Mouse (Mus musculus) heart, postnatal 10 days (tissue): ENCODE data around the gene Olfr52. TPM values are rescaled to one million over a fixed set of nuclear protein-coding genes. Genes with fewer than 3 reads are reported as not detected.
"Not testable (repeated sequence)": the region's sequence is repeated elsewhere in the genome, so short reads cannot be mapped to it uniquely, and the experiment has no call there.

ENCODE experiments used
- DNase-seq, 2 experiments: peaks; one replicate each; pipeline ENCODE4 v3.0.0; 2021
- intact Hi-C: fragments of 180-260 bp; cut with DNase I; formaldehyde crosslinking; loops from one replicate; pipeline ENCODE4 v1.15.1; 2025
- total RNA-seq, 2 experiments: library from RNA; stranded (reverse); gene quantifications; 2 replicates each; pipeline ENCODE4 v1.2.3; 2021

Gene Olfr52
- not detected for total RNA-seq

- intact Hi-C loops = no loop called here
Measured at GRCm38 (mm10) chr2:86185583-86185982, at the start of gene Olfr52. Olfr52 (minus strand) TSS chr2:86185683.

GRCm38 (mm10) chr2:86231301-86231700 is 45.8 kb upstream of the Olfr52 start, which contains the start of gene Olfr1047:
Olfr1047 (minus strand) TSS chr2:86231401.
- intact Hi-C loops = no loop called here
- no peak for DNase-seq

More at GRCm38 (mm10) chr2:86185583-86185982, at the start of gene Olfr52:
- DNase-seq = no peak

- DNase-seq = no peak
- intact Hi-C loops = no loop called here
Measured at GRCm38 (mm10) chr2:86219214-86219613, 33.7 kb upstream of the Olfr52 start, which contains the start of gene Olfr1046. Olfr1046 (minus strand) TSS chr2:86219314.

DNA sequence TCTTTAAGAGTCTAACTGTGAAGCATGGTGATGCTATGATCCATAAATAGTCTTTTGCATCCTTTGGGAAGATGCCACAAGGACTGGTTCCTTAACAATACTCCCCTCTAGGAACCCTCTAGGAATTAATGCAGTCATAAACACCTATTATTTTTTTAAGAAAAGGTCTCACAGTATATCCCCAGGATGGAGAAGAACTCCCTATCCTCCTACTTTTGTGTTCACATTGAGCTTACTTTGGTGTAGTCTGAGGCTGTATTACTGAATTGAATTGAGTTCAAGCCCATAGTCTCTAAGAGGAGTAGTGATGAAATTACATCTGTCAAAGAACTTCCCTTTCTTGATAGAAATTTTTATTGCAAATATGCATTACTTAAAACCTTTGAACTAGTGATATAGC is 17.4 kb upstream of the Olfr52 start, which contains the start of gene Olfr1045:
Gene Olfr1045 (minus strand): TSS at position 101 of the 400 bp plus-strand sequence.
- intact Hi-C loops = no loop called here
- no peak for DNase-seq

DNA sequence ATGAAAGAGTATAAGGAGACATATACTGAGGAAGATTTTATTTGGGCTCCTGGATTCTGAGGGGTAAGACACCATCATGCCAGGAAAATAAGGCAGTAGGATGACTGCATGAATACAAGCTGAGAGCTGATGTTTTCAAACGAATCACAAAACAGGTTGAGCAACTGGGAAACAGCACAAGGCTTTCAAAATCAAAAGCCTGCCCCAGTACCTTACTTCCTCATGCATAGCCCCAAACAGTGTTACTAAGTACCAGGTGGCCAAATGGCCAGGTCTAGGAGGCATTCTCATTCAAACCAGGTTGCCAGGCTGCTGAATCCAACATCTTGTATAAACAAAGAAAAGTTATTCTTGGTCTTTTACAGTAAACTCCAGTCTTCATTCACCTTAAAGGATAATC is 10.4 kb upstream of the Olfr52 start:
- DNase-seq = no peak
- intact Hi-C loops = no loop called here

DNA sequence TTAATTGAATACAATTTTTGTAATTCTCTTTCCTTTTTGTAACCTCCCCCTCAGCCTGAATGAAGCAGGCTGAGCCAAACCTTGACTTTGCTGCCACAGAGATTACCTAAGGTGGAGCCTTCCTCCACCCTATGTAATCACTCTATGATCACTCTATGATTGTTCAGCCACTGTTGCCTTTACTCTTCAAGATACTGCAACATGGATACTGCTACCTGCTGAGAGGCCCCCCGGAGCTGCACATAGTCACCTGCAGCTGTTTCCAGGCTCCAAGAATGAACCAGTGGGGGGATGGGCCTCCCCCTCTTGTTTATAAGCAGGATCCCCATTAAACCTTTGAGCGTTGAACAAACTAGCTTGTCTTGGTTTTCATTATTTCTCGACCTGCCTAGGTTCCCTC is 5.5 kb downstream of the Olfr52 start:
- intact Hi-C loops = no loop called here
- DNase-seq = no peak

DNA sequence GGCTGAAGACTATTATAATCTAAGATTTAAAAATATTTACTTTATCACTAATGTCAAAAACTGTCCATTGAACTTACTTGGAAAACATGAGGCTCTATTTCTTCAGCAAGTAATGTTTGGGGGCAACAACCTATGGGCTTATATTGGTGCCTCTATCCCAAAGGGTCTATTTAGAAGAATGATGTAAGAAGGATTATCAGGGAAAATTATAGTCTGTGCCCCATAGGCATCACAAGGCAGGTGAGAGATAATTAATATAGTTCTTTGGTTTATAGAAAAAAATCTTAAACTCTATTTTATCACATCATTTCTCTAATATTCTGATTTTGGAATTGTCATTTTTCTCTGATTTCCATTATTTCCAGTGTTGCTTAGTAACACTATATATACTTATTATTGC is 7.8 kb downstream of the Olfr52 start, which contains the start of gene Olfr1044:
Gene Olfr1044 (minus strand): TSS at position 101 of the 400 bp plus-strand sequence.
- no peak for DNase-seq
- intact Hi-C loops = no loop called here

DNA sequence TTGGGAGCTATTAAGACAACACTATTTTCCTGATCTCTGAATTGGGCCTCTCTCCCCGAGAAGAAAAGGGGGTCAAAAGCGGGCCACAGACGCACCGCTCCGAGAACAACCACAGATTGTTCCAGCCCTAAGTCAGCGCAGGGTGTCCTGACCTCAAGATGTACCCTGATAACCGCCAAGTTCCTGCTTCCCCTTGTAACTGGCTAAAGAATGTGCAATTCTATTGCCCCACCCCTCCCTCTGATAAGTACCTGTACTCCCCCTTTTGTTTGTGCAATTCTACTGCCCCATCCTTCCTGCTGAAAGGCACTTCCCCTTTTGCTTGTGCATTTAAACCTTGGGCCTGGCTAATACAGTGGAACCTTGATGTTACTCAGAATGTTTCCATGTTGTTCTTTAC is 10.1 kb downstream of the Olfr52 start:
- intact Hi-C loops = not testable (repeated sequence)

DNA sequence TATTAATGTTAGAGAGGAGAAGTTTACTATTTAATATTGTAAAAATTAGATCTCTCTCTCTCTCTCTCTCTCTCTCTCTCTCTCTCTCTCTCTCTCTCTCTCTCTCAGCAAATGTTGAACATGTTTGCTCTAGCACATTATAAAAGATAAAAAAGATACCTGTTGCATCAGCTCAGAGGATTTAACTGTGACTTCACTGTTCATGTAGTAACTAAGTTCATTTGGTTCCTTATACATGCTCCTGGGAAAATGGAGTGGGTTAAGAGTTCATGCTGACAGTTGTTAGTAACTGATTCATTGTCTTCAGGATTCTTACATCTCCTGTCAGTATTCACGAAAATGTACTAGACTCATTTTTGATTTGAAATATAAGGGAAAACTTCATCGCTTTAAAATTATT is 18.1 kb downstream of the Olfr52 start, which contains the start of gene Olfr1043:
Gene Olfr1043 (minus strand): TSS at position 101 of the 400 bp plus-strand sequence.
- no peak for DNase-seq
- intact Hi-C loops = no loop called here

More for the DNA sequence above, 10.1 kb downstream of the Olfr52 start:
- not testable (repeated sequence) for DNase-seq

- no peak for DNase-seq
- intact Hi-C loops = no loop called here
Measured at GRCm38 (mm10) chr2:86161738-86162137, 23.7 kb downstream of the Olfr52 start, which contains the start of gene Olfr1042. Olfr1042 (minus strand) TSS chr2:86161838.

- intact Hi-C loops = no loop called here
Measured at GRCm38 (mm10) chr2:86146632-86147031, 38.9 kb downstream of the Olfr52 start, which contains the start of gene Olfr1040. Olfr1040 (minus strand) TSS chr2:86146732.

DNA sequence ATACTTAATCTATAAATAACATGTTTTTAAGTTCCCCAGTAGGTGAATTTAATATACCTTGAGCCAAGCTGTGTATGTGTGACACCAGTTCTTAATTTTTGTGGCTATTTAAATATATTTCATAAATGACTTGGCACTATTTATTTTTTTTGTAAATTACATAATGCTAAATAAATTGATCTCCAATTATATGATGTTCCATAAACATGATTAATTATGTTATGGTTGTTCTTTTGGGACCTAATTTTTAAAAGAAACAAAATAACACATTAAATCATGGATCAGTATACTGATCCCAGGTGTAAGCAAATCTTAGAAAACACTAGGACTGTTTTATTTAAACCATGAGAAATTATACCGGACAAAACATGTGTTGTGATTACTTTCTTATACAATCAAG is 49.7 kb downstream of the Olfr52 start, which contains the start of gene Olfr1039:
Gene Olfr1039 (minus strand): TSS at position 101 of the 400 bp plus-strand sequence.
- no peak for DNase-seq
- intact Hi-C loops = no loop called here

More at GRCm38 (mm10) chr2:86146632-86147031, 38.9 kb downstream of the Olfr52 start, which contains the start of gene Olfr1040:
- DNase-seq = no peak

Other genes with a start within 250 kb of the Olfr52 start
- gene Olfr1028, start 235.2 kb downstream of the Olfr52 start, total RNA-seq = not detected
- gene Olfr1029, start 211.8 kb downstream of the Olfr52 start, total RNA-seq = not detected
- not detected for gene Olfr1030, start 206.4 kb downstream of the Olfr52 start, total RNA-seq
- gene Olfr1031, start 195.4 kb downstream of the Olfr52 start, total RNA-seq = not detected
- not detected for gene Olfr1032, start 180.1 kb downstream of the Olfr52 start, total RNA-seq
- 1 to 10 TPM; 1.2 to 8.1 TPM for gene Olfr1033, start 165.1 kb downstream of the Olfr52 start, total RNA-seq
- gene Olfr1034, start 139.8 kb downstream of the Olfr52 start, total RNA-seq = under 1 TPM; 0.10 to 0.17 TPM
- not detected for gene Olfr1036, start 111.7 kb downstream of the Olfr52 start, total RNA-seq
- gene Olfr1037, start 98.3 kb downstream of the Olfr52 start, total RNA-seq = not detected
- not detected for gene Olfr1039, start 49.8 kb downstream of the Olfr52 start, total RNA-seq
- gene Olfr1040, start 39.0 kb downstream of the Olfr52 start, total RNA-seq = not detected
- gene Olfr1042, start 23.8 kb downstream of the Olfr52 start, total RNA-seq = not detected
- gene Olfr1043, start 18.2 kb downstream of the Olfr52 start, total RNA-seq = not detected
- gene Olfr1044, start 7.9 kb downstream of the Olfr52 start, total RNA-seq = not detected
- gene Olfr1045, start 17.3 kb upstream of the Olfr52 start, total RNA-seq = not detected
- gene Olfr1046, start 33.6 kb upstream of the Olfr52 start, total RNA-seq = not detected
- not detected for gene Olfr1047, start 45.7 kb upstream of the Olfr52 start, total RNA-seq
- gene Olfr1048, start 54.6 kb upstream of the Olfr52 start, total RNA-seq = not detected
- gene Olfr1049, start 72.6 kb upstream of the Olfr52 start, total RNA-seq = not detected
- gene Olfr1051, start 93.4 kb upstream of the Olfr52 start, total RNA-seq = not detected
- gene Olfr1052, start 106.8 kb upstream of the Olfr52 start, total RNA-seq = not detected
- gene Olfr1053, start 129.6 kb upstream of the Olfr52 start, total RNA-seq = not detected
- gene Olfr1054, start 149.8 kb upstream of the Olfr52 start, total RNA-seq = not detected
- gene Olfr1055, start 164.6 kb upstream of the Olfr52 start, total RNA-seq = not detected
- not detected for gene Olfr1056, start 176.8 kb upstream of the Olfr52 start, total RNA-seq
- gene Olfr1057, start 192.7 kb upstream of the Olfr52 start, total RNA-seq = not detected
- gene Olfr1058, start 202.9 kb upstream of the Olfr52 start, total RNA-seq = not detected
- not detected for gene Olfr1061, start 228.4 kb upstream of the Olfr52 start, total RNA-seq
- not detected for gene Olfr1062, start 241.1 kb upstream of the Olfr52 start, total RNA-seq